Mouse (Mus musculus) embryonic facial prominence, embryonic 15.5 days (tissue): ENCODE data around the gene Best2. TPM values are rescaled to one million over a fixed set of nuclear protein-coding genes. Genes with fewer than 3 reads are reported as not detected.
A peak's percentile ranks its signal among the peaks of the same experiment; 100 is the strongest.

ENCODE experiments used
- ATAC-seq: fragments of 200-750 bp; cut with Nextera tagmentation; 2 replicates; pipeline ENCODE4 v1.8.0; 2017; ENCODE audit warnings: low read depth, moderate TSS enrichment; ENCODE audit not compliant: insufficient number of reproducible peaks, low FRiP score, low TSS enrichment
- H3K27ac ChIP-seq: fragments of 300-500 bp; sonication (generic); replicated peaks from 2 replicates; pipeline ENCODE4 v1.5.1; 2015; ENCODE audit warnings: mild to moderate bottlenecking, inconsistent platforms
- H3K27me3 ChIP-seq: fragments of 300-500 bp; sonication (generic); 2 replicates; pipeline ENCODE4 v1.6.1; 2015; ENCODE audit warnings: inconsistent platforms
- H3K36me3 ChIP-seq: fragments of 300-500 bp; sonication (generic); 2 replicates; pipeline ENCODE4 v1.6.1; 2015; ENCODE audit warnings: mild to moderate bottlenecking, inconsistent platforms
- H3K4me1 ChIP-seq: fragments of 300-500 bp; sonication (generic); 2 replicates; pipeline ENCODE4 v1.6.1; 2015; ENCODE audit warnings: inconsistent platforms
- H3K4me2 ChIP-seq: fragments of 300-500 bp; sonication (generic); replicated peaks from 2 replicates; pipeline ENCODE4 v1.6.1; 2015; ENCODE audit warnings: mild to moderate bottlenecking, inconsistent platforms
- H3K4me3 ChIP-seq: fragments of 300-500 bp; sonication (generic); replicated peaks from 2 replicates; pipeline ENCODE4 v1.5.1; 2015; ENCODE audit warnings: mild to moderate bottlenecking, inconsistent platforms
- H3K9ac ChIP-seq: fragments of 300-500 bp; sonication (generic); 2 replicates; pipeline ENCODE4 v1.6.1; 2015; ENCODE audit warnings: inconsistent platforms
- H3K9me3 ChIP-seq: fragments of 300-500 bp; sonication (generic); replicated peaks from 2 replicates; pipeline ENCODE4 v1.6.1; 2016; ENCODE audit warnings: inconsistent platforms
- WGBS: fragments of 180-500 bp; shearing (Covaris S2); methylation state at CpG from one replicate; pipeline ENCODE4 v1.1.7; 2015; 5-methylcytosine and 5-hydroxymethylcytosine counted together
- polyA plus RNA-seq: library from polyadenylated mRNA; unstranded; fragments of >200 nt; fragmentation: Nextera tagmentation; extraction: Ambion mirVana; gene quantifications from 2 replicates; pipeline ENCODE4 v1.2.1, GENCODE M21; 2015

Gene Best2
- polyA plus RNA-seq, 1 experiment from 2014 or later, result 2.0 TPM

- Histone ChIP-seq H3K4me1 (peaks cover 27% of the 10 kb centered on the region), H3K27me3 (peaks cover 13% of the 10 kb centered on the region; the same call in 1 of the 2 replicates), H3K9ac (peak within 1 kb of the TSS; percentile 64), H3K36me3 (no peaks in the 10 kb centered on the region), H3K9me3 (no peaks in the 10 kb centered on the region), H3K4me3 (peak within 1 kb of the TSS; percentile 66), H3K27ac (peak within 1 kb of the TSS; percentile 85), H3K4me2 (peak within 1 kb of the TSS; percentile 92)
- under 1% methylated on average over 28 of the region's 28 CpGs for WGBS
- peak; percentile 93 for ATAC-seq
Measured at GRCm38 (mm10) chr8:84990349-84990748, 24.0 kb downstream of the Best2 start, which contains the start of gene Hook2. Gene Hook2 (plus strand): TSS chr8:84990603.

- Histone ChIP-seq H3K27me3 (peaks cover 12% of the 10 kb centered on the region; the same call in 1 of the 2 replicates), H3K9ac (peak overlapping the region; percentile 7), H3K4me1 (peaks cover 33% of the 10 kb centered on the region), H3K36me3 (no peaks in the 10 kb centered on the region), H3K9me3 (no peaks in the 10 kb centered on the region), H3K4me3 (peak overlapping the region; percentile 66), H3K4me2 (peak overlapping the region; percentile 92), H3K27ac (peak overlapping the region; percentile 85)
- 0% methylated on average over 15 of the region's 15 CpGs for WGBS
- ATAC-seq, result peak; percentile 52
Measured at GRCm38 (mm10) chr8:84989810-84990209, 24.5 kb downstream of the Best2 start.

- H3K9me3 ChIP-seq, result no peaks in the 10 kb centered on the region
- ATAC-seq, result no peak
- H3K9ac ChIP-seq, result no peak overlapping the region
- peaks cover 12% of the 10 kb centered on the region; the same call in 1 of the 2 replicates for H3K27me3 ChIP-seq
- H3K4me3 ChIP-seq, result peak overlapping the region; percentile 66
- H3K4me2 ChIP-seq, result peak overlapping the region; percentile 92
- 5% methylated on average over 15 of the region's 15 CpGs for WGBS
- H3K4me1 ChIP-seq, result peaks cover 37% of the 10 kb centered on the region
- no peaks in the 10 kb centered on the region for H3K36me3 ChIP-seq
- peak overlapping the region; percentile 61 for H3K27ac ChIP-seq
Measured at GRCm38 (mm10) chr8:84989311-84989731, 25.0 kb downstream of the Best2 start.

GRCm38 (mm10) chr8:84987903-84988302, 26.4 kb downstream of the Best2 start:
- Histone ChIP-seq H3K4me2 (no peak overlapping the region), H3K9me3 (no peaks in the 10 kb centered on the region), H3K9ac (no peak overlapping the region), H3K4me1 (peaks cover 45% of the 10 kb centered on the region), H3K27me3 (peaks cover 12% of the 10 kb centered on the region; the same call in 1 of the 2 replicates), H3K27ac (no peak overlapping the region), H3K4me3 (no peak overlapping the region), H3K36me3 (no peaks in the 10 kb centered on the region)
- 69% methylated on average over 2 of the region's 2 CpGs for WGBS
- ATAC-seq, result no peak

- Histone ChIP-seq H3K4me1 (peaks cover 50% of the 10 kb centered on the region), H3K4me2 (no peak overlapping the region), H3K9me3 (no peaks in the 10 kb centered on the region), H3K9ac (no peak overlapping the region), H3K27me3 (peaks cover 12% of the 10 kb centered on the region; the same call in 1 of the 2 replicates), H3K36me3 (no peaks in the 10 kb centered on the region), H3K4me3 (no peak overlapping the region), H3K27ac (no peak overlapping the region)
- no peak for ATAC-seq
- WGBS, result 79% methylated on average over 5 of the region's 5 CpGs
Measured at GRCm38 (mm10) chr8:84987388-84987787, 26.9 kb downstream of the Best2 start.

- ATAC-seq, result no peak
- Histone ChIP-seq H3K9ac (no peak overlapping the region), H3K27me3 (peaks cover 12% of the 10 kb centered on the region; the same call in 1 of the 2 replicates), H3K36me3 (no peaks in the 10 kb centered on the region), H3K9me3 (no peaks in the 10 kb centered on the region), H3K27ac (peak overlapping the region; percentile 88), H3K4me2 (peak overlapping the region; percentile 99), H3K4me1 (peaks cover 59% of the 10 kb centered on the region), H3K4me3 (peak overlapping the region; percentile 53)
- 34% methylated on average over 8 of the region's 8 CpGs for WGBS
Measured at GRCm38 (mm10) chr8:84986379-84986945, 27.9 kb downstream of the Best2 start.

GRCm38 (mm10) chr8:84985684-84986378, 28.5 kb downstream of the Best2 start:
- ATAC-seq, result no peak
- under 1% methylated on average over 53 of the region's 53 CpGs for WGBS
- H3K27ac ChIP-seq, result peak overlapping the region; percentile 88
- H3K4me3 ChIP-seq, result peak overlapping the region; percentile 53
- H3K4me2 ChIP-seq, result peak overlapping the region; percentile 99
- H3K9ac ChIP-seq, result peak overlapping the region; percentile 46
- H3K27me3 ChIP-seq, result peaks cover 12% of the 10 kb centered on the region; the same call in 1 of the 2 replicates
- no peaks in the 10 kb centered on the region for H3K36me3 ChIP-seq
- H3K9me3 ChIP-seq, result no peaks in the 10 kb centered on the region
- H3K4me1 ChIP-seq, result peaks cover 61% of the 10 kb centered on the region

- H3K4me1 ChIP-seq, result peaks cover 63% of the 10 kb centered on the region
- under 1% methylated on average over 23 of the region's 23 CpGs for WGBS
Measured at GRCm38 (mm10) chr8:84985049-84985683, 29.2 kb downstream of the Best2 start.

GRCm38 (mm10) chr8:84984294-84985048, 29.9 kb downstream of the Best2 start:
- WGBS, result 4% methylated on average over 16 of the region's 16 CpGs
- Histone ChIP-seq H3K4me1 (peaks cover 69% of the 10 kb centered on the region), H3K9ac (no peak overlapping the region), H3K27ac (peak overlapping the region; percentile 88), H3K4me2 (peak overlapping the region; percentile 99), H3K9me3 (no peaks in the 10 kb centered on the region), H3K4me3 (peak overlapping the region; percentile 53), H3K36me3 (no peaks in the 10 kb centered on the region), H3K27me3 (peaks cover 12% of the 10 kb centered on the region; the same call in 1 of the 2 replicates)
- no peak for ATAC-seq

More at GRCm38 (mm10) chr8:84985049-84985683, 29.2 kb downstream of the Best2 start:
- H3K36me3 ChIP-seq, result no peaks in the 10 kb centered on the region
- peak overlapping the region; percentile 88 for H3K27ac ChIP-seq
- no peaks in the 10 kb centered on the region for H3K9me3 ChIP-seq
- H3K4me3 ChIP-seq, result peak overlapping the region; percentile 53
- ATAC-seq, result no peak
- H3K9ac ChIP-seq, result peak overlapping the region; percentile 46
- H3K4me2 ChIP-seq, result peak overlapping the region; percentile 99
- H3K27me3 ChIP-seq, result peaks cover 12% of the 10 kb centered on the region; the same call in 1 of the 2 replicates

GRCm38 (mm10) chr8:84982499-84983011, 31.8 kb downstream of the Best2 start:
- peak overlapping the region; percentile 80 for H3K27ac ChIP-seq
- ATAC-seq, result no peak

More at GRCm38 (mm10) chr8:84982499-84983011, 31.8 kb downstream of the Best2 start:
- WGBS, result 41% methylated on average over 3 of the region's 3 CpGs
- Histone ChIP-seq H3K9ac (no peak overlapping the region), H3K4me2 (no peak overlapping the region), H3K4me1 (peaks cover 82% of the 10 kb centered on the region), H3K27me3 (peaks cover 13% of the 10 kb centered on the region), H3K36me3 (no peaks in the 10 kb centered on the region), H3K4me3 (no peak overlapping the region), H3K9me3 (no peaks in the 10 kb centered on the region)
